Mouse (Mus musculus): Measurements from ENCODE around the gene Nsd1. TPM values are rescaled to one million over a fixed set of nuclear protein-coding genes. Genes with fewer than 3 reads are reported as not detected.

Gene Nsd1
- total and polyA plus RNA-seq, 2 experiments from 2014 or later, result 56.2 to 103 TPM

DNA sequence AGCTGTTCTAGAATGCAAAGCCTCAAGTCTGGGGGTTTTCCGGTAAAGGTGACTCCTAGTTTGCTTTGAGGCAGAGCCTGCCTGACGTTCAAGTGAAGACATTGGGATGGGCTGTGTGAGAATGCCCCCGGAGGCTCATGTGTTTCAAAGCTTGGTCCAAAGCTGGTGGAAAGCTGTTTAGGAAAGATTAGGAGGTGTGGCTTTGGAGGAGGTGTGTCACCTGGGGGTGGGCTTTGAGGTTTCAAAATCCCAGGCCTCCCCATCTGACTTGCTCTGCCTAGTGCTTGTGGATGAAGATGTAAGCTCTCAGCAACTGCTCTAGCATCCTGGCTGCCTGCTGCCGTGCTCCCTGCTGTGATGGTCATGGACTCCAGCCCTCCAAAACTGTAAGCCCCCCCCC, 126.1 kb downstream of the Nsd1 start:
- no peaks in the 10 kb centered on the region for H3K4me1 ChIP-seq (ENCODE audit: insufficient read depth, low read length)
- DNase-seq (ENCODE audit: low spot score) (no peak), ATAC-seq (ENCODE audit: low FRiP score) (no peak)
- TF ChIP-seq CTCF (IDR thresholded peaks at IDR 0.05), result no peak
- no peaks in the 10 kb centered on the region for H3K27me3 ChIP-seq (ENCODE audit: insufficient read depth, low read length)
- no peak overlapping the region for H3K9ac ChIP-seq (replicated peaks; ENCODE audit: low read length, poor library complexity, severe bottlenecking)
- 88% methylated on average over 4 of the region's 4 CpGs for whole genome bisulfite sequencing
- no peak overlapping the region for H3K4me3 ChIP-seq (ENCODE audit: low read depth, low read length)
- no peak overlapping the region for H3K4me2 ChIP-seq (ENCODE audit: low read depth, low read length, poor library complexity, severe bottlenecking)
- H3K9me3 ChIP-seq (ENCODE audit: low read length), result no peaks in the 10 kb centered on the region
- H3K36me3 ChIP-seq (ENCODE audit: insufficient read depth, low read length), result no peaks in the 10 kb centered on the region
- no peak overlapping the region for H3K27ac ChIP-seq (ENCODE audit: low read depth, low read length)

DNA sequence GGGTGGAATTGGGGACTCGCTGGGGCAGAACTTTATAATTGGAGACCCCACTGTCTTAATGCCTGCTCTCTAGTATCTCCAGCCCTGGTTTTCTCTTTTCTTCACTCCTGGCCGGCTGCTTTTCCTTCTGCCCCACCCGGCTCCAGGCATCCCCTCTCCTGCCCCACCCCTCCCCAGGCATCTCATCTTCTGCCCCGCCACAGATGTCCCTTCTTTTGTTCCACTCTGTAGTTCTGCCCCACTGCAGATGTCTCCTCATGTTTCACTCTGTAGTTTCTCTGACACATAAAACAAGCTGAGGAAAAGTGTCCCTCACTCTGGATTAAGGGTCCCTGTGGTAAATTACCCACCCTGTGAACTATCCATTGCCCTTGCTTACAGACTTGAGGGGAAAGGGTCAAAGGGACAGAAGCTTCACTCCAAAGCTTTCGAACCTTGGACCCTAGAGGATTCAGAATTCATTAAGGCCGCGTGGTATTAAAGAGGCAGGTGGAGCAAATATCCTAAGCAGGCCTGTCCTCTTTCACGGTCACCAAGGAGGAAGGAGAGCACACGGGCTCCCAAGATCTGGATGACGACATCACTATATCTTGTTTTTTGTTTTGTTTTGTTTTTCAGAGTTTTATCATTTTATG, 127.9 kb downstream of the Nsd1 start:
- no peak overlapping the region for H3K27ac ChIP-seq (ENCODE audit: low read depth, low read length)
- H3K4me1 ChIP-seq (ENCODE audit: insufficient read depth, low read length), result no peaks in the 10 kb centered on the region
- H3K27me3 ChIP-seq (ENCODE audit: insufficient read depth, low read length), result no peaks in the 10 kb centered on the region
- H3K36me3 ChIP-seq (ENCODE audit: insufficient read depth, low read length), result no peaks in the 10 kb centered on the region
- no peak for TF ChIP-seq CTCF (IDR thresholded peaks at IDR 0.05)
- H3K4me2 ChIP-seq (ENCODE audit: low read depth, low read length, poor library complexity, severe bottlenecking), result no peak overlapping the region
- no peak for DNase-seq (ENCODE audit: low spot score)
- H3K9me3 ChIP-seq (ENCODE audit: low read length), result no peaks in the 10 kb centered on the region
- 64% methylated on average over 10 of the region's 10 CpGs for WGBS
- ATAC-seq (ENCODE audit: low FRiP score), result no peak
- no peak overlapping the region for H3K4me3 ChIP-seq (ENCODE audit: low read depth, low read length)
- no peak overlapping the region for H3K9ac ChIP-seq (replicated peaks; ENCODE audit: low read length, poor library complexity, severe bottlenecking)

DNA sequence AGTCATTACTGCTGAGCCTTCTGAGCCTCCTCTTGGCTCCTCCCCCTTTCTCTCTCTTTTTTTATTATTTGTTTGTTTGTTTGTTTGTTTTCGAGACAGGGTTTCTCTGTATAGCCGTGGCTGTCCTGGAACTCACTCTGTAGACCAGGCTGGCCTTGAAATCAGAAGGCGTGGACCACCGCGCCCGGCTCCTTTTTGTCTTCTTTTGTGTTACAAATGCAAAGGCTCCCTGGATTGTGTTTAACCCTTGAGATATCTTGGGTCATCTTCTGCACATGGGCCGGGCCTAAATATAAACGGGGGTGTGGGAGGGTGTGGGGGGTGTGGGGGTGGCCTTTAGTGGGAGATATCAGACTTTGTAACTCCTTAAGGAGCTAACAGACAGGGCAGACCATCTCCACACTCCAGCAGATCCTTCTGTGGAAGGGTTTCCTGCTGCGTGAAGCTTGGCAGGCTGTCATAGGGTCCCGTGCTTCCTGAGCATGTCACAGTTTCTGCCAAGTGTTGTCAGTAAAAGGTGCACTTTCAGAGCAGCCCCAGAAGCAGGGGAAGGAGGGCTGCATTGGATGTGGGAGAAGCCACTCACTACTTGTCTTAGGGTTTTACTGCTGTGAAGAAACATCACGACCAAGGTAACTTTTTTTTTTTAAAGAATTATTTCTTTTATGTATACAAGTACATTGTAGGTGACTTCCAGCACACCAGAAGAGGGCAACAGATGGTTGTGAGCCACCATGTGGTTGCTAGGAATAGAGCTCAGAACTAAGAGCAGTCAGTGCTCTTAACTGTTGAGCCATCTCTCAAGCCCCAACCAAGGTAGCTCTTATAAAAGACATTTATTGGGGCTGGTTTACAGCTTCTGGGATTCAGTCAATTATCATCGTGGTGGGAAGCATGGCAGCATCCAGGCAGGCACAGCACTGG, 128.8 kb downstream of the Nsd1 start:
- Histone ChIP-seq H3K4me2 (ENCODE audit: low read depth, low read length, poor library complexity, severe bottlenecking) (no peak overlapping the region), H3K9ac (replicated peaks; ENCODE audit: low read length, poor library complexity, severe bottlenecking) (no peak overlapping the region), H3K4me1 (ENCODE audit: insufficient read depth, low read length) (no peaks in the 10 kb centered on the region), H3K9me3 (ENCODE audit: low read length) (no peaks in the 10 kb centered on the region), H3K36me3 (ENCODE audit: insufficient read depth, low read length) (no peaks in the 10 kb centered on the region), H3K4me3 (ENCODE audit: low read depth, low read length) (no peak overlapping the region), H3K27me3 (ENCODE audit: insufficient read depth, low read length) (no peaks in the 10 kb centered on the region), H3K27ac (ENCODE audit: low read depth, low read length) (no peak overlapping the region)
- no peak for ATAC-seq (ENCODE audit: low FRiP score)
- no peak for TF ChIP-seq CTCF (IDR thresholded peaks at IDR 0.05)
- WGBS, result 59% methylated on average over 12 of the region's 12 CpGs
- DNase-seq (ENCODE audit: low spot score), result peak; percentile 56

DNA sequence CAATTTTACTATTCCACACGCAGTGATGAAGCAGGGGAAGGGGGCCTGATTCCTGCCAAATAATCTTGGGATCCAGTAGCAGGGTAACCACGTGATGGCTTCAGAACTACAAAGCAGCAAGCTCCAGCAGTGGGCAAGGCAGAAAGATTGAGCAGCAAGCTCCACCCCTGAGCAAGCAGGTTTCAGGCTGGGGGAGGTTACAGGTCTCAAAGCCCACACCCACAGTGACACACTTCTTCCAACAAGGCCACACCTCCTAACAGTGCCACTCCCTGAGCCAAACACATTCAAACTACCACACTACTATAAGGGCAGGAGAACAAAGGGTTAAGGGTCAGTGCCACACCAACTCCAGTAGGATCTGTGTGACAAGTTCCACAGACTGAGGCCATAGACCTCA, 129.7 kb downstream of the Nsd1 start:
- no peak for TF ChIP-seq CTCF (IDR thresholded peaks at IDR 0.05)
- H3K9ac ChIP-seq (replicated peaks; ENCODE audit: low read length, poor library complexity, severe bottlenecking), result no peak overlapping the region
- H3K4me1 ChIP-seq (ENCODE audit: insufficient read depth, low read length), result no peaks in the 10 kb centered on the region
- no peak for DNase-seq (ENCODE audit: low spot score)
- ATAC-seq (ENCODE audit: low FRiP score), result no peak
- H3K4me2 ChIP-seq (ENCODE audit: low read depth, low read length, poor library complexity, severe bottlenecking), result no peak overlapping the region
- no peak overlapping the region for H3K4me3 ChIP-seq (ENCODE audit: low read depth, low read length)
- peaks cover 5% of the 10 kb centered on the region; the same call in 1 of the 2 replicates for H3K36me3 ChIP-seq (ENCODE audit: insufficient read depth, low read length)
- no peaks in the 10 kb centered on the region for H3K9me3 ChIP-seq (ENCODE audit: low read length)
- no peak overlapping the region for H3K27ac ChIP-seq (ENCODE audit: low read depth, low read length)
- H3K27me3 ChIP-seq (ENCODE audit: insufficient read depth, low read length), result no peaks in the 10 kb centered on the region
- WGBS, result 38% methylated on average over 2 of the region's 2 CpGs

DNA sequence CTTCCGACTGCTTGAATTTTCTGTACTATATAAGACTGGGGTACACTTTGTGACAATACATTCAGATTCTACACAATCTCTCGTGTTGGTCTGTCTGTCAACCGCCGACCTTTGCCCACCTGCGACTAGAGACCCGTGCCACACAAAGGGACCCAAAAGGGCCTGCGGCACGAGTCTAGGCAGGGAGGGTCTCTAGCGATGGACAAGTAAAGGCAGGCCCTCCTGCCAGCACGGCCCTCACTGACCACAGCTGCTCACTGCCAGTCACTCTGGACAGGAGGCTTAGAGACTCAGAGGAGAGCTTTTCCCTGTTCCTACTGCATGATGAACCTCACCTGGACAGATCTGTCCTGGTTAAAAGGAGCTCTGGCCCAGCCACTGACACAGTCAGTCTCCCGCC, 132.9 kb downstream of the Nsd1 start:
- Histone ChIP-seq H3K27me3 (ENCODE audit: insufficient read depth, low read length) (no peaks in the 10 kb centered on the region), H3K4me3 (ENCODE audit: low read depth, low read length) (no peak overlapping the region), H3K27ac (ENCODE audit: low read depth, low read length) (no peak overlapping the region), H3K4me2 (ENCODE audit: low read depth, low read length, poor library complexity, severe bottlenecking) (no peak overlapping the region), H3K9ac (replicated peaks; ENCODE audit: low read length, poor library complexity, severe bottlenecking) (no peak overlapping the region), H3K4me1 (ENCODE audit: insufficient read depth, low read length) (no peaks in the 10 kb centered on the region), H3K36me3 (ENCODE audit: insufficient read depth, low read length) (peaks cover 34% of the 10 kb centered on the region), H3K9me3 (ENCODE audit: low read length) (no peaks in the 10 kb centered on the region)
- WGBS, result 46% methylated on average over 11 of the region's 11 CpGs
- TF ChIP-seq CTCF (IDR thresholded peaks at IDR 0.05), result no peak
- ATAC-seq (ENCODE audit: low FRiP score) (no peak), DNase-seq (ENCODE audit: low spot score) (no peak)

DNA sequence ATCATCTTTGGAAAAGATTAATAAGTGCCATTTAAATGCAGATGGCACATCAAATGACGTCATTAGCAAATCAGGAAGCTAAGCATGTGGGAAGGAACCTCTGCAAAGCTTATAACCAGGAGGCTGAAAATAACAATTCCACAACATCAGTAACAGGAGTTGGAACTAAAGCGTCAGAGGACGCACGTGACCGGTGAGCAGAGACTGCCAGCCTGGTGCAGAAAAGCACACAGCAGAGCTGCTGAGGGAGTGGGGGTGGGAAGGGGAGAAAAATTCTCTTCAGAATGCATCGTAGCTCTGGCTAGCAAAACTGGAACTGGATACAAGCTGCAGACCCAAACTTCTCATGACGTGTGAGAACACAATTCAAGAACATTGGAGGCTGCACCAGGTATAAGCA, 134.7 kb downstream of the Nsd1 start:
- WGBS, result 88% methylated on average over 7 of the region's 7 CpGs
- DNase-seq (ENCODE audit: low spot score) (no peak), ATAC-seq (ENCODE audit: low FRiP score) (no peak)
- H3K9me3 ChIP-seq (ENCODE audit: low read length), result no peaks in the 10 kb centered on the region
- H3K4me1 ChIP-seq (ENCODE audit: insufficient read depth, low read length), result no peaks in the 10 kb centered on the region
- H3K4me2 ChIP-seq (ENCODE audit: low read depth, low read length, poor library complexity, severe bottlenecking), result no peak overlapping the region
- no peak for TF ChIP-seq CTCF (IDR thresholded peaks at IDR 0.05)
- H3K27me3 ChIP-seq (ENCODE audit: insufficient read depth, low read length), result no peaks in the 10 kb centered on the region
- no peak overlapping the region for H3K4me3 ChIP-seq (ENCODE audit: low read depth, low read length)
- H3K9ac ChIP-seq (replicated peaks; ENCODE audit: low read length, poor library complexity, severe bottlenecking), result no peak overlapping the region
- H3K36me3 ChIP-seq (ENCODE audit: insufficient read depth, low read length), result peaks cover 51% of the 10 kb centered on the region
- no peak overlapping the region for H3K27ac ChIP-seq (ENCODE audit: low read depth, low read length)

Measured in midbrain, postnatal 0 days (tissue).